Mouse (Mus musculus) liver, embryonic 16.5 days (tissue): ENCODE measurements at regions not wholly inside any gene's neighbourhood (a gene's known extent, or its start where the extent isn't known, plus 50 kb on each side); places are given as distances from the start of the nearest gene placed in this dataset.

Source experiments
- ATAC-seq: fragments of 200-750 bp; cut with Nextera tagmentation; 2 replicates; pipeline ENCODE4 v1.8.0; 2017; ENCODE audit warnings: low read depth, mild to moderate bottlenecking, moderate number of reproducible peaks, moderate library complexity
- H3K27ac ChIP-seq: fragments of 300-500 bp; sonication (generic); 2 replicates; pipeline ENCODE4 v1.5.1; 2014; ENCODE audit warnings: mild to moderate bottlenecking, low read length
- H3K27me3 ChIP-seq: fragments of 300-500 bp; sonication (generic); 2 replicates; pipeline ENCODE4 v1.6.1; 2014; ENCODE audit warnings: low read depth, low read length, mixed read lengths; ENCODE audit not compliant: control insufficient read depth, insufficient read depth
- H3K36me3 ChIP-seq: fragments of 300-500 bp; sonication (generic); 2 replicates; pipeline ENCODE4 v1.6.1; 2014; ENCODE audit warnings: mild to moderate bottlenecking; ENCODE audit not compliant: control insufficient read depth, insufficient read depth
- H3K4me1 ChIP-seq: fragments of 300-500 bp; sonication (generic); 2 replicates; pipeline ENCODE4 v1.6.1; 2014; ENCODE audit warnings: low read depth, low read length, mixed read lengths; ENCODE audit not compliant: control insufficient read depth
- H3K4me2 ChIP-seq: fragments of 300-500 bp; sonication (generic); 2 replicates; pipeline ENCODE4 v1.6.1; 2014; ENCODE audit warnings: low read depth, low read length, mixed read lengths
- H3K4me3 ChIP-seq: fragments of 300-500 bp; sonication (generic); 2 replicates; pipeline ENCODE4 v1.5.1; 2014; ENCODE audit warnings: low read depth, mild to moderate bottlenecking, low read length
- H3K9ac ChIP-seq: fragments of 300-500 bp; sonication (generic); 2 replicates; pipeline ENCODE4 v1.6.1; 2014; ENCODE audit warnings: low read depth, low read length
- H3K9me3 ChIP-seq: fragments of 300-500 bp; sonication (generic); replicated peaks from 2 replicates; pipeline ENCODE4 v1.6.1; 2016; ENCODE audit warnings: low read length; ENCODE audit not compliant: control insufficient read depth
- WGBS: fragments of 180-500 bp; shearing (Covaris S2); extraction: QIAGEN DNeasy Blood & Tissue Kit; methylation state at CpG from one replicate; pipeline ENCODE4 v1.1.7; 2014; ENCODE audit not compliant: insufficient replicate concordance; 5-methylcytosine and 5-hydroxymethylcytosine counted together

GRCm38 (mm10) chr19:6607501-6607900 lies 64.7 kb upstream of the Slc22a12 start:
- WGBS, result 47% methylated on average over 2 of the region's 2 CpGs
- no peaks in the 10 kb centered on the region for H3K4me1 ChIP-seq
- H3K27ac ChIP-seq, result no peak overlapping the region
- H3K36me3 ChIP-seq, result no peaks in the 10 kb centered on the region
- no peak overlapping the region for H3K9ac ChIP-seq
- H3K4me3 ChIP-seq, result no peak overlapping the region
- H3K27me3 ChIP-seq, result no peaks in the 10 kb centered on the region
- no peak overlapping the region for H3K4me2 ChIP-seq
- no peak for ATAC-seq
- no peaks in the 10 kb centered on the region for H3K9me3 ChIP-seq

GRCm38 (mm10) chr19:6606667-6607066 lies 63.8 kb upstream of the Slc22a12 start:
- ATAC-seq, result no peak
- H3K9me3 ChIP-seq, result no peaks in the 10 kb centered on the region
- no peak overlapping the region for H3K4me3 ChIP-seq
- H3K36me3 ChIP-seq, result no peaks in the 10 kb centered on the region
- H3K27me3 ChIP-seq, result no peaks in the 10 kb centered on the region
- WGBS, result 66% methylated on average over 7 of the region's 7 CpGs
- no peaks in the 10 kb centered on the region for H3K4me1 ChIP-seq
- no peak overlapping the region for H3K4me2 ChIP-seq
- no peak overlapping the region for H3K9ac ChIP-seq
- H3K27ac ChIP-seq, result no peak overlapping the region

GRCm38 (mm10) chr19:6604702-6605101 lies 61.9 kb upstream of the Slc22a12 start:
- Histone ChIP-seq H3K4me3 (no peak overlapping the region), H3K27ac (no peak overlapping the region), H3K27me3 (no peaks in the 10 kb centered on the region), H3K36me3 (no peaks in the 10 kb centered on the region), H3K4me2 (no peak overlapping the region), H3K4me1 (no peaks in the 10 kb centered on the region), H3K9me3 (no peaks in the 10 kb centered on the region), H3K9ac (no peak overlapping the region)
- ATAC-seq, result no peak
- 49% methylated on average over 8 of the region's 8 CpGs for WGBS

GRCm38 (mm10) chr19:6600873-6601530 lies 58.2 kb upstream of the Slc22a12 start:
- 28% methylated on average over 12 of the region's 12 CpGs for WGBS
- Histone ChIP-seq H3K4me1 (no peaks in the 10 kb centered on the region), H3K4me2 (0 out of 2 replicates have a peak overlapping the region, but pooled peaks have one; percentile 27)

GRCm38 (mm10) chr19:6599281-6599680 lies 56.4 kb upstream of the Slc22a12 start:
- no peaks in the 10 kb centered on the region for H3K36me3 ChIP-seq
- no peaks in the 10 kb centered on the region for H3K9me3 ChIP-seq
- H3K4me1 ChIP-seq, result no peaks in the 10 kb centered on the region
- H3K27me3 ChIP-seq, result no peaks in the 10 kb centered on the region
- WGBS, result 63% methylated on average over 3 of the region's 3 CpGs
- no peak overlapping the region for H3K9ac ChIP-seq
- H3K27ac ChIP-seq, result no peak overlapping the region
- H3K4me2 ChIP-seq, result no peak overlapping the region
- H3K4me3 ChIP-seq, result no peak overlapping the region
- no peak for ATAC-seq

More at GRCm38 (mm10) chr19:6600873-6601530, 58.2 kb upstream of the Slc22a12 start:
- Histone ChIP-seq H3K9me3 (no peaks in the 10 kb centered on the region), H3K9ac (no peak overlapping the region), H3K4me3 (no peak overlapping the region), H3K27ac (no peak overlapping the region), H3K36me3 (no peaks in the 10 kb centered on the region), H3K27me3 (no peaks in the 10 kb centered on the region)
- ATAC-seq, result no peak

- H3K4me1 ChIP-seq, result no peaks in the 10 kb centered on the region
- H3K27ac ChIP-seq, result no peak overlapping the region
- H3K27me3 ChIP-seq, result no peaks in the 10 kb centered on the region
- H3K9ac ChIP-seq, result no peak overlapping the region
- no peaks in the 10 kb centered on the region for H3K9me3 ChIP-seq
- H3K36me3 ChIP-seq, result no peaks in the 10 kb centered on the region
- H3K4me2 ChIP-seq, result no peak overlapping the region
- WGBS, result 54% methylated on average over 3 of the region's 3 CpGs
- no peak for ATAC-seq
- H3K4me3 ChIP-seq, result no peak overlapping the region
Measured at GRCm38 (mm10) chr19:6598186-6598585, 55.4 kb upstream of the Slc22a12 start.

- Histone ChIP-seq H3K4me2 (no peak overlapping the region), H3K27ac (no peak overlapping the region), H3K36me3 (no peaks in the 10 kb centered on the region), H3K4me3 (no peak overlapping the region), H3K4me1 (no peaks in the 10 kb centered on the region), H3K9me3 (no peaks in the 10 kb centered on the region), H3K27me3 (no peaks in the 10 kb centered on the region), H3K9ac (no peak overlapping the region)
- no peak for ATAC-seq
- WGBS, result 40% methylated on average over 9 of the region's 9 CpGs
Measured at GRCm38 (mm10) chr19:6595801-6596200, 53.0 kb upstream of the Slc22a12 start.
